Mouse (Mus musculus) intestine, postnatal 0 days (tissue): ENCODE results near the gene Cask. TPM values are rescaled to one million over a fixed set of nuclear protein-coding genes. Genes with fewer than 3 reads are reported as not detected.

Source experiments
- ATAC-seq: fragments of 200-750 bp; cut with Nextera tagmentation; 2 replicates; pipeline ENCODE4 v1.8.0; 2017; ENCODE audit warnings: mild to moderate bottlenecking, moderate TSS enrichment, moderate library complexity
- H3K27ac ChIP-seq: fragments of 300-500 bp; sonication (generic); 2 replicates; pipeline ENCODE4 v1.5.1; 2014; ENCODE audit warnings: mild to moderate bottlenecking, low read depth, low read length, moderate library complexity
- H3K27me3 ChIP-seq: fragments of 300-500 bp; sonication (generic); replicated peaks from 2 replicates; pipeline ENCODE4 v1.6.1; 2014; ENCODE audit warnings: low read length, mixed read lengths; ENCODE audit not compliant: control insufficient read depth, insufficient read depth
- H3K36me3 ChIP-seq: fragments of 300-500 bp; sonication (generic); 2 replicates; pipeline ENCODE4 v1.6.1; 2014; ENCODE audit warnings: mild to moderate bottlenecking, moderate library complexity; ENCODE audit not compliant: control insufficient read depth, insufficient read depth
- H3K4me1 ChIP-seq: fragments of 300-500 bp; sonication (generic); replicated peaks from 2 replicates; pipeline ENCODE4 v1.6.1; 2014; ENCODE audit warnings: antibody characterized with exemption, low read length, mixed read lengths; ENCODE audit not compliant: control insufficient read depth, insufficient read depth
- H3K4me2 ChIP-seq: fragments of 300-500 bp; sonication (generic); replicated peaks from 2 replicates; pipeline ENCODE4 v1.6.1; 2014; ENCODE audit warnings: low read depth, mild to moderate bottlenecking, moderate library complexity
- H3K4me3 ChIP-seq: fragments of 300-500 bp; sonication (generic); 2 replicates; pipeline ENCODE4 v1.5.1; 2014; ENCODE audit warnings: low read depth, low read length
- H3K9ac ChIP-seq: fragments of 300-500 bp; sonication (generic); 2 replicates; pipeline ENCODE4 v1.6.1; 2014; ENCODE audit warnings: mild to moderate bottlenecking, low read depth, low read length
- H3K9me3 ChIP-seq: fragments of 300-500 bp; sonication (generic); 2 replicates; pipeline ENCODE4 v1.6.1; 2016; ENCODE audit warnings: mixed run types; ENCODE audit not compliant: control insufficient read depth
- CTCF ChIP-seq: sonication (generic); IDR thresholded peaks from 2 replicates; pipeline ENCODE4 v1.5.1; 2016; ENCODE audit warnings: low read depth, mild to moderate bottlenecking, control low read depth, antibody characterized with exemption, moderate library complexity
- WGBS: fragments of 180-500 bp; shearing (Covaris S2); extraction: QIAGEN DNeasy Blood & Tissue Kit; methylation state at CpG from one replicate; pipeline ENCODE4 v1.1.7; 2014; 5-methylcytosine and 5-hydroxymethylcytosine counted together
- polyA plus RNA-seq: library from polyadenylated mRNA; unstranded; fragments of >200 nt; fragmentation: Nextera tagmentation; extraction: Ambion mirVana; gene quantifications from 2 replicates; pipeline ENCODE4 v1.2.1, GENCODE M21; 2015

The Cask gene
- 9.0 and 9.8 TPM in 2 replicates for polyA plus RNA-seq

- ATAC-seq, result no peak
- Histone ChIP-seq H3K36me3 (no peaks in the 10 kb centered on the region), H3K4me1 (no peaks in the 10 kb centered on the region), H3K27me3 (no peaks in the 10 kb centered on the region), H3K4me3 (no peak within 1 kb of the TSS), H3K9ac (no peak within 1 kb of the TSS), H3K4me2 (no peak within 1 kb of the TSS), H3K27ac (no peak within 1 kb of the TSS), H3K9me3 (no peaks in the 10 kb centered on the region)
- WGBS, result 19% methylated on average over 4 of the region's 4 CpGs
- TF ChIP-seq CTCF, result no peak
These were observed at the start of gene Cask for GRCm38 (mm10) chrX:13851285-13851684. Cask (minus strand) TSS chrX:13851367.

- Histone ChIP-seq H3K4me3 (no peak overlapping the region), H3K36me3 (no peaks in the 10 kb centered on the region), H3K27me3 (no peaks in the 10 kb centered on the region), H3K9ac (no peak overlapping the region), H3K4me1 (no peaks in the 10 kb centered on the region), H3K4me2 (no peak overlapping the region), H3K9me3 (no peaks in the 10 kb centered on the region), H3K27ac (no peak overlapping the region)
- no peak for ATAC-seq
- 75% methylated on average over 2 of the region's 2 CpGs for WGBS
- no peak for TF ChIP-seq CTCF
These were observed 38.8 kb upstream of the Cask start for GRCm38 (mm10) chrX:13889976-13890375.

DNA sequence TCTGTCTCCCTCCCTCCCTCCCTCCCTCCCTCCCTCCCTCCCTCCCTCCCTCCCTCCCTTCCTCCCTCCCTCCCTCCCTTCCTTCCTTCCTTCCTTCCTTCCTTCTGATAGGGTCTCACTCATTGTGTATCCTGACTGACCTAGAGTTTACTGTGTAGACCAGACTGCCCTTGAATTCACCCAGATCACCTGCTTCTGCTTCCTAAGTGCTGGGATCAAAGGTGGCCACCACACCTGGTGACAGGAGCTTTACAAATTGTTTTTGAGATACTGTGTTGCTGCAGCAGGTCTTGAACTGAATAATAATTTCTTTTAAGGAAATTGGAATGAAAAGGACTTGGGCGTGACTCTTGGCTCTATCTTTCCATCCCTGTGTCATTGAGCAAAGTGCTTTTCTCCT lies 33.2 kb upstream of the Cask start:
- WGBS, result 50% methylated on average over 1 of the region's 1 CpGs
- Histone ChIP-seq H3K4me2 (no peak overlapping the region), H3K36me3 (no peaks in the 10 kb centered on the region), H3K27ac (no peak overlapping the region), H3K9ac (no peak overlapping the region), H3K9me3 (no peaks in the 10 kb centered on the region), H3K4me3 (no peak overlapping the region), H3K4me1 (no peaks in the 10 kb centered on the region), H3K27me3 (no peaks in the 10 kb centered on the region)
- TF ChIP-seq CTCF, result no peak
- ATAC-seq, result peak; percentile 63

- 35% methylated on average over 6 of the region's 6 CpGs for WGBS
- Histone ChIP-seq H3K27ac (no peak overlapping the region), H3K4me3 (no peak overlapping the region), H3K36me3 (no peaks in the 10 kb centered on the region), H3K27me3 (no peaks in the 10 kb centered on the region), H3K4me2 (no peak overlapping the region), H3K9me3 (no peaks in the 10 kb centered on the region), H3K9ac (no peak overlapping the region), H3K4me1 (no peaks in the 10 kb centered on the region)
- ATAC-seq, result no peak
- no peak for TF ChIP-seq CTCF
These were observed 30.8 kb upstream of the Cask start for GRCm38 (mm10) chrX:13881969-13882368.

- no peak overlapping the region for H3K9ac ChIP-seq
- ATAC-seq, result no peak
- no peak overlapping the region for H3K27ac ChIP-seq
- H3K36me3 ChIP-seq, result no peaks in the 10 kb centered on the region
- no peak overlapping the region for H3K4me3 ChIP-seq
- H3K4me2 ChIP-seq, result no peak overlapping the region
- TF ChIP-seq CTCF, result no peak
- H3K4me1 ChIP-seq, result no peaks in the 10 kb centered on the region
- H3K9me3 ChIP-seq, result no peaks in the 10 kb centered on the region
- WGBS, result 86% methylated on average over 4 of the region's 4 CpGs
- H3K27me3 ChIP-seq, result no peaks in the 10 kb centered on the region
These were observed 9.0 kb upstream of the Cask start for GRCm38 (mm10) chrX:13860145-13860544.

- Histone ChIP-seq H3K36me3 (no peaks in the 10 kb centered on the region), H3K27ac (no peak overlapping the region), H3K4me2 (no peak overlapping the region), H3K4me1 (no peaks in the 10 kb centered on the region), H3K4me3 (no peak overlapping the region), H3K9ac (no peak overlapping the region), H3K27me3 (no peaks in the 10 kb centered on the region), H3K9me3 (no peaks in the 10 kb centered on the region)
- no peak for ATAC-seq
- no peak for TF ChIP-seq CTCF
- 86% methylated on average over 9 of the region's 9 CpGs for WGBS
These were observed 7.9 kb upstream of the Cask start for GRCm38 (mm10) chrX:13859051-13859450.

DNA sequence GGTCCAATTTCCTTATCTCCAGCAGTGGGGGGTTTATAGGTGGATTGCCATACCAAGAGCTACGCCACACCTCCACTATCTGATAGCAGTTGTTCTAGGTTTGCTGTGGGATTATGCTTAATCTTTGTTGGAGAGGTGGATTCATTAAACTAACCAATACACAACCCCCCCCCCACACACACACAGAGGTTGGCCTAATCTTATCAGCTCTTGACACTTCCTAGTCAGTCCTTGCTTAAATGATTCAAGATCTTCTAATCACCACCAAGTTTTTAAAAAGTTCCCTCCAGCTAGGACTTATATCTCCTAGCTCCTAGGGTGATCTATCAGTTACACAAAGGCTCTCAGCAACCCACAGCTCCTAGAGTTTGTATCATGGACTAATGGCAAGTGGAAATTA lies 2.7 kb downstream of the Cask start:
- Histone ChIP-seq H3K9ac (no peak overlapping the region), H3K9me3 (no peaks in the 10 kb centered on the region), H3K4me1 (no peaks in the 10 kb centered on the region), H3K4me3 (no peak overlapping the region), H3K27ac (no peak overlapping the region), H3K4me2 (peak overlapping the region; percentile 69; the same call in 1 of the 2 replicates), H3K27me3 (no peaks in the 10 kb centered on the region), H3K36me3 (no peaks in the 10 kb centered on the region)
- 56% methylated on average over 1 of the region's 1 CpGs for WGBS
- TF ChIP-seq CTCF, result no peak
- no peak for ATAC-seq
